ENCODE assay signal across 15 mouse cellular contexts in the genomic region with DNA sequence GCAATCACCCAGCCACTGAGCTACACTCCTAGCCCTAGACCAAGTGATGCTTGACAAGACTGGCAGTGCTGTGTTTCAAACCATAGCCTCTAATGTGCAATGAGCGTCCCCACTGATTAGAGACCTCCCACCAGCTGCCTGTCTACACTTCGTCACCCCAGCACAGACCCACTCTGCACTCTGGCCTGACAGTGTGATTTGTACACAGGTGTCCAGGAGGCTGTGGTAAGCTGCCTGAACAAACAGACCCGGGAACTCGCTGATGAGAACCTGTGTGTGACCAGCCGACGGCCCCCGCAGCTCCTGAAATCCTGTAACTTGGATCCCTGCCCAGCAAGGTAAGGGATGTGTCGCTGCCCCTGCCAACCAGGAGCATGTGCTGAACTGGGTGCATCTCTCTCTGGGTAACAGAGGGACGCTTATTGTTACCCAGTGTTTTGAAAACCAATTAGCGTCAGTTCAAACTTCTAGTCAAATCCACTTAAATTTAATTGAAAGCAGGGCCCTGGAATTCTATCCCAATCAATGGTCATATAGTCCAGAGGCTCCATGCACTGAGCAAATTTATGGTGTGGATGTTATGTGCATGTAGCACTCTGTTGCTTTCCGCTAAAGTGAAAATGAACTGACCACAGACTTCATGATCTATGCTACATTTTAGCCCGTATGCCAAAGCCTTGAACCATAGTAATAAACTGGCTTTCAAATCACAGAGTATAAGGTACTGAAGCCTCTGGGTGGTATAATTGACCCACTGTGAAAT.
DNase-seq lines count a peak whose midpoint lies in the region; ATAC-seq lines count a peak whose summit lies in the region.
"Had no signal": no experiment of that assay in that cellular context is flagged by ENCODE, and none has a peak within 500 bp of the region (broad histone marks: within the 10 kb centered on the region; RNA-seq: fewer than 3 reads in every experiment).

No protein-coding gene starts in this region.

- 67% methylated on average over 12 of the region's 12 CpGs for WGBS in heart, embryonic 10.5 days
- WGBS in heart, embryonic 11.5 days (ENCODE audit: insufficient replicate concordance), result 60% methylated on average over 12 of the region's 12 CpGs
- 78% methylated on average over 12 of the region's 12 CpGs for WGBS in neural tube, embryonic 14.5 days
- WGBS in limb, embryonic 10.5 days, result 44% methylated on average over 12 of the region's 12 CpGs

- peaks cover 8% of the 10 kb centered on the region for H3K4me1 ChIP-seq in heart, embryonic 10.5 days
- 0 out of 2 replicates have a peak, but pooled peaks cover 4% of the 10 kb centered on the region for H3K4me1 ChIP-seq in heart, embryonic 11.5 days (ENCODE audit: control insufficient read depth, insufficient read depth, low read length)
- no peaks in the 10 kb centered on the region for H3K4me1 ChIP-seq in neural tube, embryonic 14.5 days (ENCODE audit: control insufficient read depth, insufficient read depth, low read length)
- H3K4me1 ChIP-seq in limb, embryonic 10.5 days, result peaks cover 42% of the 10 kb centered on the region
- H3K4me1 ChIP-seq: liver, embryonic 13.5 days had no signal

- no peaks in the 10 kb centered on the region for H3K9me3 ChIP-seq in heart, embryonic 10.5 days
- H3K9me3 ChIP-seq in heart, embryonic 11.5 days (replicated peaks; ENCODE audit: control insufficient read depth, low read length), result no peaks in the 10 kb centered on the region
- no peaks in the 10 kb centered on the region for H3K9me3 ChIP-seq in neural tube, embryonic 14.5 days (ENCODE audit: control insufficient read depth, low read length)
- H3K9me3 ChIP-seq in limb, embryonic 10.5 days (replicated peaks), result no peaks in the 10 kb centered on the region
- H3K9me3 ChIP-seq: liver, embryonic 13.5 days; midbrain, embryonic 10.5 days had no signal

- H3K27ac ChIP-seq in heart, embryonic 10.5 days, result peak overlapping the region; percentile 73
- H3K27ac ChIP-seq in heart, embryonic 11.5 days (ENCODE audit: low read depth, low read length), result no peak overlapping the region
- no peak overlapping the region for H3K27ac ChIP-seq in neural tube, embryonic 14.5 days (ENCODE audit: low read depth, low read length)
- peak overlapping the region; percentile 81 for H3K27ac ChIP-seq in limb, embryonic 10.5 days
- H3K27ac ChIP-seq: liver, embryonic 13.5 days; midbrain, embryonic 10.5 days had no signal

- no peak overlapping the region for H3K9ac ChIP-seq in heart, embryonic 11.5 days (ENCODE audit: low read depth, low read length)
- no peak overlapping the region for H3K9ac ChIP-seq in neural tube, embryonic 14.5 days (replicated peaks; ENCODE audit: low read depth, low read length)
- H3K9ac ChIP-seq: liver, embryonic 13.5 days had no signal

- no peak for DNase-seq in heart, embryonic 10.5 days (ENCODE audit: low spot score)
- DNase-seq in neural tube, embryonic 10.5 days (ENCODE audit: extremely low spot score, low spot score), result no peak
- peak; percentile 70 for DNase-seq in limb, embryonic 10.5 days (ENCODE audit: low spot score)
- no peak for DNase-seq in left cerebral cortex, postnatal 10 days (ENCODE audit: extremely low spot score in 1 of 2, low spot score in 2 of 2)
- no peak for DNase-seq in adrenal gland, adult 18-20 months (ENCODE audit: low spot score in 2 of 2)
- DNase-seq: cerebellum, adult 9-10 months; liver, embryonic 13.5 days; lung, postnatal 14 days had no signal

- no peak for ATAC-seq in heart, embryonic 11.5 days (replicated peaks; ENCODE audit: insufficient number of reproducible peaks, low FRiP score, low TSS enrichment)
- ATAC-seq in neural tube, embryonic 14.5 days (ENCODE audit: low read depth), result peak; percentile 24; the same call in 1 of the 2 replicates
- ATAC-seq: inflammation-experienced regulatory T-cells, adult 6 months; Patski had no signal

- H3K27me3 ChIP-seq in heart, embryonic 10.5 days (ENCODE audit: insufficient read depth, poor library complexity, severe bottlenecking), result no peaks in the 10 kb centered on the region
- no peaks in the 10 kb centered on the region for H3K27me3 ChIP-seq in heart, embryonic 11.5 days (ENCODE audit: control insufficient read depth, insufficient read depth, low read length)
- no peaks in the 10 kb centered on the region for H3K27me3 ChIP-seq in neural tube, embryonic 14.5 days (ENCODE audit: control insufficient read depth, insufficient read depth, low read length)
- H3K27me3 ChIP-seq in limb, embryonic 10.5 days (ENCODE audit: low read depth, poor library complexity, severe bottlenecking), result no peaks in the 10 kb centered on the region
- H3K27me3 ChIP-seq: CH12.LX; liver, embryonic 13.5 days; Patski had no signal

- H3K36me3 ChIP-seq in heart, embryonic 10.5 days, result no peaks in the 10 kb centered on the region
- no peaks in the 10 kb centered on the region for H3K36me3 ChIP-seq in heart, embryonic 11.5 days (ENCODE audit: control insufficient read depth, insufficient read depth, low read length)
- H3K36me3 ChIP-seq in neural tube, embryonic 14.5 days (ENCODE audit: control insufficient read depth, insufficient read depth, low read length), result no peaks in the 10 kb centered on the region
- H3K36me3 ChIP-seq in limb, embryonic 10.5 days, result no peaks in the 10 kb centered on the region
- H3K36me3 ChIP-seq: liver, embryonic 13.5 days; midbrain, embryonic 10.5 days had no signal

- no peak overlapping the region for H3K4me2 ChIP-seq in heart, embryonic 11.5 days
- no peak overlapping the region for H3K4me2 ChIP-seq in neural tube, embryonic 14.5 days (ENCODE audit: low read depth, low read length)
- H3K4me2 ChIP-seq: liver, embryonic 13.5 days had no signal

- intact Hi-C loops in left cerebral cortex, postnatal 10 days (cut with DNase I), result no loop called here

- H3K4me3 ChIP-seq in heart, embryonic 10.5 days, result no peak overlapping the region
- no peak overlapping the region for H3K4me3 ChIP-seq in heart, embryonic 11.5 days (ENCODE audit: low read depth, low read length)
- no peak overlapping the region for H3K4me3 ChIP-seq in neural tube, embryonic 14.5 days (ENCODE audit: low read depth, low read length)
- peak overlapping the region; percentile 9; the same call in 1 of the 2 replicates for H3K4me3 ChIP-seq in limb, embryonic 10.5 days
- H3K4me3 ChIP-seq: liver, embryonic 13.5 days; midbrain, embryonic 10.5 days; myocyte had no signal

Comparison
In these comparisons a context has a peak if more than half of its experiments do, and no peak if none do; other contexts are left out.
1. H3K27ac ChIP-seq: peak in heart, embryonic 10.5 days (single experiment) and limb, embryonic 10.5 days (single experiment); none in heart, embryonic 11.5 days (single experiment) and neural tube, embryonic 14.5 days (single experiment).